Mouse (Mus musculus) embryonic facial prominence, embryonic 15.5 days (tissue): ENCODE results near the gene Zfp429. TPM values are rescaled to one million over a fixed set of nuclear protein-coding genes. Genes with fewer than 3 reads are reported as not detected.
"Not testable (repeated sequence)": the region's sequence is repeated elsewhere in the genome, so short reads cannot be mapped to it uniquely, and the experiment has no call there.

Experiments
- ATAC-seq: fragments of 200-750 bp; cut with Nextera tagmentation; 2 replicates; pipeline ENCODE4 v1.8.0; 2017; ENCODE audit warnings: low read depth, moderate TSS enrichment; ENCODE audit not compliant: insufficient number of reproducible peaks, low FRiP score, low TSS enrichment
- H3K27ac ChIP-seq: fragments of 300-500 bp; sonication (generic); replicated peaks from 2 replicates; pipeline ENCODE4 v1.5.1; 2015; ENCODE audit warnings: mild to moderate bottlenecking, inconsistent platforms
- H3K27me3 ChIP-seq: fragments of 300-500 bp; sonication (generic); 2 replicates; pipeline ENCODE4 v1.6.1; 2015; ENCODE audit warnings: inconsistent platforms
- H3K36me3 ChIP-seq: fragments of 300-500 bp; sonication (generic); 2 replicates; pipeline ENCODE4 v1.6.1; 2015; ENCODE audit warnings: mild to moderate bottlenecking, inconsistent platforms
- H3K4me1 ChIP-seq: fragments of 300-500 bp; sonication (generic); 2 replicates; pipeline ENCODE4 v1.6.1; 2015; ENCODE audit warnings: inconsistent platforms
- H3K4me2 ChIP-seq: fragments of 300-500 bp; sonication (generic); replicated peaks from 2 replicates; pipeline ENCODE4 v1.6.1; 2015; ENCODE audit warnings: mild to moderate bottlenecking, inconsistent platforms
- H3K4me3 ChIP-seq: fragments of 300-500 bp; sonication (generic); replicated peaks from 2 replicates; pipeline ENCODE4 v1.5.1; 2015; ENCODE audit warnings: mild to moderate bottlenecking, inconsistent platforms
- H3K9ac ChIP-seq: fragments of 300-500 bp; sonication (generic); 2 replicates; pipeline ENCODE4 v1.6.1; 2015; ENCODE audit warnings: inconsistent platforms
- H3K9me3 ChIP-seq: fragments of 300-500 bp; sonication (generic); replicated peaks from 2 replicates; pipeline ENCODE4 v1.6.1; 2016; ENCODE audit warnings: inconsistent platforms
- WGBS: fragments of 180-500 bp; shearing (Covaris S2); methylation state at CpG from one replicate; pipeline ENCODE4 v1.1.7; 2015; 5-methylcytosine and 5-hydroxymethylcytosine counted together
- polyA plus RNA-seq: library from polyadenylated mRNA; unstranded; fragments of >200 nt; fragmentation: Nextera tagmentation; extraction: Ambion mirVana; gene quantifications from 2 replicates; pipeline ENCODE4 v1.2.1, GENCODE M21; 2015

The Zfp429 gene
- polyA plus RNA-seq, 1 experiment from 2014 or later: 7.2 TPM

GRCm38 (mm10) chr13:67375050-67375911 is 24.3 kb downstream of the Zfp429 start, which contains the start of the genes Gm28041 and Zfp456:
Gm28041 (minus strand) TSS chr13:67375733.
Zfp456 (minus strand) TSS chr13:67375810.
- H3K36me3 ChIP-seq, H3K27ac ChIP-seq, H3K9me3 ChIP-seq, H3K4me1 ChIP-seq, H3K27me3 ChIP-seq: not testable (repeated sequence)
- Histone ChIP-seq H3K4me3 (peak within 1 kb of the TSS; percentile 49), H3K9ac (peak within 1 kb of the TSS; percentile 24; the same call in 1 of the 2 replicates), H3K4me2 (peak within 1 kb of the TSS; percentile 56)
- ATAC-seq: peak; percentile 88
- WGBS: 16% methylated on average over 13 of the region's 15 CpGs

DNA sequence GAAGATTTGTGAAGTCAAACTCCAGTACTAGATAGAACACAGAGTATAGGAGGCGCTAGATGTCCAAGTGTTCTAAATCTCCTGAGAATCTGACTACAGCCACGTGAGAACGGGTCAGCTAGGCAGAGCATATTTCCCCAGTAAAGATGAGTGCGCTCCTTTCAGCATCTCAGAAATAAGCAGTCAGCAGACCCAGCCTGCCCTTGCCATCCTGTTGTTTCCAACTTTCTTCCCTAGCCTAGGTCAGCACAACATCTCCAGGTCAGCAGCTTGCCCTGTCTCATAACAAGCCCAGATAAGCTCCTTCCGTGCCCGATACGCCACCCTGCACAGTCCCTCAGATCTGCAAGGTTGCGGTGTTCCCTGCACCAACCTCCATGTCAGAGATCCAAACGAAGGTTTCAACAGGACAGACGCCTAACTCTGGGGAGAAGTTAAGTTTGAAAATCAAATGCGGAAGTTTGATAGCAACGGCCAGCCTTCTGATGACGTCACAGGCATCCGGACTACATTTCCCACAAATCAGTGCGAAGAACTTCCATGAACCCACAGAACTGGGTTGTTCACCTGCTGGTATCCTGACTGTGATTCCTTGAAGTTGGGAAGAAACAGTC is 39.4 kb downstream of the Zfp429 start, which contains the start of the genes Gm28044 and Zfp953:
TSS of gene Gm28044 (minus strand) at position 406 of the 614 bp plus-strand sequence.
TSS of gene Zfp953 (minus strand) at position 475 of the 614 bp plus-strand sequence.
- H3K4me1 ChIP-seq: peaks cover 4% of the 10 kb centered on the region; the same call in 1 of the 2 replicates
- peak within 1 kb of the TSS; percentile 73 for H3K4me2 ChIP-seq
- peak; percentile 80; the same call in 1 of the 2 replicates for ATAC-seq
- H3K27me3 ChIP-seq: no peaks in the 10 kb centered on the region
- WGBS: under 1% methylated on average over 15 of the region's 15 CpGs
- H3K27ac ChIP-seq: peak within 1 kb of the TSS; percentile 59
- peak within 1 kb of the TSS; percentile 62 for H3K9ac ChIP-seq
- peak within 1 kb of the TSS; percentile 69 for H3K4me3 ChIP-seq
- no peaks in the 10 kb centered on the region for H3K9me3 ChIP-seq
- H3K36me3 ChIP-seq: no peaks in the 10 kb centered on the region

GRCm38 (mm10) chr13:67351854-67352253 is 47.8 kb downstream of the Zfp429 start:
- no peaks in the 10 kb centered on the region for H3K9me3 ChIP-seq
- no peak overlapping the region for H3K4me2 ChIP-seq
- H3K4me1 ChIP-seq: no peaks in the 10 kb centered on the region
- H3K36me3 ChIP-seq: no peaks in the 10 kb centered on the region
- H3K27ac ChIP-seq: no peak overlapping the region
- no peak overlapping the region for H3K9ac ChIP-seq
- no peak overlapping the region for H3K4me3 ChIP-seq
- H3K27me3 ChIP-seq: no peaks in the 10 kb centered on the region
- no peak for ATAC-seq

- no peaks in the 10 kb centered on the region for H3K4me1 ChIP-seq
Observed at GRCm38 (mm10) chr13:67343422-67343821, 56.2 kb downstream of the Zfp429 start.

More at GRCm38 (mm10) chr13:67343422-67343821, 56.2 kb downstream of the Zfp429 start:
- H3K9me3 ChIP-seq: no peaks in the 10 kb centered on the region
- ATAC-seq: no peak
- H3K4me3 ChIP-seq: no peak overlapping the region
- 0 out of 2 replicates have a peak, but pooled peaks cover 8% of the 10 kb centered on the region for H3K36me3 ChIP-seq
- no peak overlapping the region for H3K4me2 ChIP-seq
- no peak overlapping the region for H3K9ac ChIP-seq
- H3K27me3 ChIP-seq: no peaks in the 10 kb centered on the region
- 85% methylated on average over 2 of the region's 2 CpGs for WGBS
- H3K27ac ChIP-seq: no peak overlapping the region

Other genes with a start within 250 kb of the Zfp429 start
- 6.1 and 7.2 TPM in 2 replicates for gene Rsl1, start 226.6 kb downstream of the Zfp429 start, polyA plus RNA-seq
- gene Zfp455, start 205.3 kb downstream of the Zfp429 start, polyA plus RNA-seq: 2.2 and 2.6 TPM in 2 replicates
- 1.7 and 2.3 TPM in 2 replicates for gene Zfp458, start 121.4 kb downstream of the Zfp429 start, polyA plus RNA-seq
- gene Zfp457, start 93.3 kb downstream of the Zfp429 start, polyA plus RNA-seq: 0.45 and 1.1 TPM in 2 replicates
- gene Zfp595, start 67.2 kb downstream of the Zfp429 start, polyA plus RNA-seq: 2.1 and 2.6 TPM in 2 replicates
- gene Gm28044, start 39.3 kb downstream of the Zfp429 start, polyA plus RNA-seq: not detected in 2 replicates
- gene Zfp953, start 39.2 kb downstream of the Zfp429 start, polyA plus RNA-seq: 0.89 and 0.95 TPM in 2 replicates
- 0.41 TPM in 1 of 2 replicates, not detected in the other for gene Gm28041, start 24.1 kb downstream of the Zfp429 start, polyA plus RNA-seq
- gene Zfp456, start 24.0 kb downstream of the Zfp429 start, polyA plus RNA-seq: 1.7 and 1.8 TPM in 2 replicates
- gene Zfp459, start 21.6 kb upstream of the Zfp429 start, polyA plus RNA-seq: 1.2 and 1.6 TPM in 2 replicates
- gene Zfp874a, start 51.8 kb upstream of the Zfp429 start, polyA plus RNA-seq: 10.1 and 10.7 TPM in 2 replicates
- 2.7 and 3.2 TPM in 2 replicates for gene Zfp874b, start 84.4 kb upstream of the Zfp429 start, polyA plus RNA-seq
- gene Zfp58, start 100.7 kb upstream of the Zfp429 start, polyA plus RNA-seq: 14.4 and 15.6 TPM in 2 replicates
- gene Gm26965, start 126.3 kb upstream of the Zfp429 start, polyA plus RNA-seq: not detected in 2 replicates
- 24.6 TPM in 2 replicates for gene Zfp87, start 126.4 kb upstream of the Zfp429 start, polyA plus RNA-seq
- gene Zfp748, start 154.0 kb upstream of the Zfp429 start, polyA plus RNA-seq: 10.5 and 11.8 TPM in 2 replicates
- 4.0 and 4.1 TPM in 2 replicates for gene Zfp729b, start 209.9 kb upstream of the Zfp429 start, polyA plus RNA-seq
- not detected in 2 replicates for gene Gm49345, start 237.9 kb upstream of the Zfp429 start, polyA plus RNA-seq
- 2.5 and 2.8 TPM in 2 replicates for gene Zfp729a, start 238.0 kb upstream of the Zfp429 start, polyA plus RNA-seq